Mouse (Mus musculus): ENCODE results near the gene Cog5. TPM values are rescaled to one million over a fixed set of nuclear protein-coding genes. Genes with fewer than 3 reads are reported as not detected.

Cog5 gene
- polyA plus RNA-seq, 1 experiment from 2014 or later = 24.6 TPM

DNA sequence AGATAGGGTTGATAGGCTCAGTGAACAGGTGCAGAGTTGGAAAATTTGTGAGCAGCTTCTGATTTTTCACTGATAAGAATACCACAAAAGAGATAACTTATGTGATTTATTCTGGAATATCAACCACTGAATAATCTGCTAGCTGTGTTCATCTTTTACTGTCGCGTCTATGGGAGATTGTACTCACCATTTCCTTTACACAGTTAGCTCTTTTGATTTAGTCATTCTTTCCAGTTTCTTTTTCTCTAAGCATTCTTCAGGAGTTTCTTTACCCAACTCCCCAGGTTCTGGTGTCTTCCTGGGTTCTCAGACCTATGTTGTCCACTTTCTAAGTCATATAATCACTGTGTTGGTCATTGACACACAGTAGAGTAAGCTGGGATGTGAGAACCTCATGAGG is 2.2 kb downstream of the Cog5 start:
- Histone ChIP-seq H3K36me3 (peaks cover 3% of the 10 kb centered on the region; the same call in 1 of the 2 replicates), H3K9me3 (replicated peaks) (no peaks in the 10 kb centered on the region), H3K27me3 (ENCODE audit: low read depth, poor library complexity, severe bottlenecking) (no peaks in the 10 kb centered on the region), H3K4me3 (no peak overlapping the region), H3K27ac (replicated peaks) (no peak overlapping the region), H3K4me1 (peaks cover 15% of the 10 kb centered on the region)
- WGBS = 84% methylated on average over 2 of the region's 2 CpGs
- no peak for DNase-seq (ENCODE audit: low spot score)

DNA sequence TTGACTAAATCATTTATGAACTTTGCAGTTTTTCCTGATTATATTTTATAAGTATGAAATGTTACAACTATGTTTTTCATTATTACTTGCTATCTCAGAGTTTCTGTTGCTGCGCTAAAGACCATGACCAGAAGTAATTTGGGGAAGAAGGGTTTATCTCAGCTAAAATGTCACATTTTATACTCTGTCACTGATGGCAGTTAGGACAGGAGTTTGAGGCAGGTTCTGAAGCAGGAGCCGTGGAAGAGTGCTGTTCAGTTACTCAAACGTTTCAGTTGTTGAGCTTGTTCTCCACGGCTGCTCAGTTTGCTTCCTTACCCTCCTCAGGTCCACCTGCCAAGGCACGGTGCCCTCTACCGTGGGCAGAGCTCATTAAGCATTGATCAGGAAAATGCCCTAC is 11.3 kb downstream of the Cog5 start:
- no peaks in the 10 kb centered on the region for H3K4me1 ChIP-seq
- no peak overlapping the region for H3K27ac ChIP-seq (replicated peaks)
- H3K9me3 ChIP-seq (replicated peaks) = no peaks in the 10 kb centered on the region
- 75% methylated on average over 6 of the region's 6 CpGs for WGBS
- H3K4me3 ChIP-seq = no peak overlapping the region
- no peaks in the 10 kb centered on the region for H3K27me3 ChIP-seq (ENCODE audit: low read depth, poor library complexity, severe bottlenecking)
- peaks cover 60% of the 10 kb centered on the region for H3K36me3 ChIP-seq
- DNase-seq (ENCODE audit: low spot score) = no peak

DNA sequence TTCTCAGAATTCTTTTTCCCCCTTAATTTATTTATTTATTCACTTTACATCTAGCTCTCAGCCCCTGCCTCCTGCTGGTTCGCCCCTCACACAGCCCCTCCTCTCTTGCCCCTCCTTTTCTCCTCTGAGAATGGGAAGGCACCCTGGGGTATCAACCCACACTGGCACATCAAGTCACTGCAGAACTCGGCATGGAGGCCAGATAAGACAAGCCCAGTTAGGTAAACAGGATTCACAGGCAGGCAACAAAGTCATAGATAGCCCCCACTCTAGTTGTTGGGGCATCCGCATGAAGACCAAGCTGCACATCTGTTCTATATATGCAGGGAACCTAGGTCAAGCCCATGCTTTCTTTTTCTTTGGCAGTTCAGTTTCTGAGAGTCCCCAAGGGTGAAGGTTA is 12.5 kb downstream of the Cog5 start:
- no peaks in the 10 kb centered on the region for H3K4me1 ChIP-seq
- no peaks in the 10 kb centered on the region for H3K9me3 ChIP-seq (replicated peaks)
- no peak for DNase-seq (ENCODE audit: low spot score)
- no peak overlapping the region for H3K27ac ChIP-seq (replicated peaks)
- peaks cover 67% of the 10 kb centered on the region for H3K36me3 ChIP-seq
- H3K4me3 ChIP-seq = no peak overlapping the region
- no peaks in the 10 kb centered on the region for H3K27me3 ChIP-seq (ENCODE audit: low read depth, poor library complexity, severe bottlenecking)
- 55% methylated on average over 3 of the region's 3 CpGs for WGBS

GRCm38 (mm10) chr12:31686679-31687078 is 32.0 kb downstream of the Cog5 start:
- no peak overlapping the region for H3K4me3 ChIP-seq
- no peaks in the 10 kb centered on the region for H3K27me3 ChIP-seq (ENCODE audit: low read depth, poor library complexity, severe bottlenecking)
- no peaks in the 10 kb centered on the region for H3K4me1 ChIP-seq
- no peaks in the 10 kb centered on the region for H3K36me3 ChIP-seq
- no peak for DNase-seq (ENCODE audit: low spot score)
- WGBS = 91% methylated on average over 3 of the region's 3 CpGs
- H3K27ac ChIP-seq (replicated peaks) = no peak overlapping the region
- no peaks in the 10 kb centered on the region for H3K9me3 ChIP-seq (replicated peaks)

GRCm38 (mm10) chr12:31693278-31693677 is 38.6 kb downstream of the Cog5 start:
- Histone ChIP-seq H3K4me3 (no peak overlapping the region), H3K27me3 (ENCODE audit: low read depth, poor library complexity, severe bottlenecking) (no peaks in the 10 kb centered on the region), H3K27ac (replicated peaks) (no peak overlapping the region), H3K36me3 (peaks cover 18% of the 10 kb centered on the region), H3K4me1 (no peaks in the 10 kb centered on the region), H3K9me3 (replicated peaks) (peaks cover 9% of the 10 kb centered on the region; the same call in 1 of the 2 replicates)
- 100% methylated on average over 1 of the region's 1 CpGs for WGBS
- no peak for DNase-seq (ENCODE audit: low spot score)

GRCm38 (mm10) chr12:31700623-31701347 is 46.1 kb downstream of the Cog5 start:
- H3K4me1 ChIP-seq = no peaks in the 10 kb centered on the region
- peaks cover 19% of the 10 kb centered on the region for H3K36me3 ChIP-seq
- no peak overlapping the region for H3K27ac ChIP-seq (replicated peaks)
- peaks cover 9% of the 10 kb centered on the region; the same call in 1 of the 2 replicates for H3K9me3 ChIP-seq (replicated peaks)
- H3K4me3 ChIP-seq = no peak overlapping the region
- WGBS = 69% methylated on average over 5 of the region's 5 CpGs
- no peaks in the 10 kb centered on the region for H3K27me3 ChIP-seq (ENCODE audit: low read depth, poor library complexity, severe bottlenecking)
- no peak for DNase-seq (ENCODE audit: low spot score)

DNA sequence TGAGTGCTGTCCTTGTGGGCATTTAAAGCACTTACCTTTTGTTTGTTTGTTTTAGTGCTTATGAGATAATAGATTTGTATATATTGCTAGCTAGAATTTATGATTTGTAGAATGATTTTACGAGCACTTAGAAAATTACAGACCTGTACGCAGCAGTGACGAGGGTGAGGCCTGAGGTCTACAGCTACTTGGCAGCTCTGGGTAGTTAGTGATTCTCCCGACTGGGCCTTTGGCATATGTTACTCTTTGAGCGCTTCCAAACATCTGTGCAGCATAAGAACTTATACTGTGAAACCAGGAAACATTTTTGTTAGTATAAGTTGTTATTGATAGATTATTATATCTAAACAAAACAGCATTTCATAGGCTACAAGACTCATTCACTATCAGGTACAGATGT is 46.7 kb downstream of the Cog5 start:
- no peak overlapping the region for H3K27ac ChIP-seq (replicated peaks)
- peaks cover 9% of the 10 kb centered on the region; the same call in 1 of the 2 replicates for H3K9me3 ChIP-seq (replicated peaks)
- peaks cover 19% of the 10 kb centered on the region for H3K36me3 ChIP-seq
- H3K4me1 ChIP-seq = no peaks in the 10 kb centered on the region
- H3K4me3 ChIP-seq = no peak overlapping the region
- 89% methylated on average over 5 of the region's 5 CpGs for WGBS
- no peaks in the 10 kb centered on the region for H3K27me3 ChIP-seq (ENCODE audit: low read depth, poor library complexity, severe bottlenecking)
- no peak for DNase-seq (ENCODE audit: low spot score)

DNA sequence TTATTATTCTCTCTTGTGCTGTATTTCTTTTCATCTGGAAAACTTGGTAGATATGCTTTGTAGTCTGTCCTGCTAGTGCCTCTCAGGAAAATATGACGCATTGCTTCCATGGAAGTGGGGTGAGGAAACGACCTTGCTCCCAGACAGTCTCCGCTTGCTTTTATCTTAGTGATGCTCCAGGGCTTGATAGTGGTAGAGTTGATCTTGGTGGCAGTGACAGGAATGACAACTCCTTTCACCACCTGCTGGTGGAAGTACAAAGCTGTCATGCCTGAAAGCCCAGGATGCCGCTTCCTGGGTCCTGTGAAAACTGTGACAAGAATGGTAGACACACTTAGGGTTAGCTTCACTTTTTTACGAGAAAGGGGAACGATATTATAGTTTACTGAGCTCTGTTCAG is 49.2 kb downstream of the Cog5 start:
- no peak overlapping the region for H3K27ac ChIP-seq (replicated peaks)
- no peak overlapping the region for H3K4me3 ChIP-seq
- 80% methylated on average over 6 of the region's 6 CpGs for whole genome bisulfite sequencing
- DNase-seq (ENCODE audit: low spot score) = no peak
- H3K27me3 ChIP-seq (ENCODE audit: low read depth, poor library complexity, severe bottlenecking) = no peaks in the 10 kb centered on the region
- no peaks in the 10 kb centered on the region for H3K36me3 ChIP-seq
- H3K9me3 ChIP-seq (replicated peaks) = no peaks in the 10 kb centered on the region
- H3K4me1 ChIP-seq = no peaks in the 10 kb centered on the region

DNA sequence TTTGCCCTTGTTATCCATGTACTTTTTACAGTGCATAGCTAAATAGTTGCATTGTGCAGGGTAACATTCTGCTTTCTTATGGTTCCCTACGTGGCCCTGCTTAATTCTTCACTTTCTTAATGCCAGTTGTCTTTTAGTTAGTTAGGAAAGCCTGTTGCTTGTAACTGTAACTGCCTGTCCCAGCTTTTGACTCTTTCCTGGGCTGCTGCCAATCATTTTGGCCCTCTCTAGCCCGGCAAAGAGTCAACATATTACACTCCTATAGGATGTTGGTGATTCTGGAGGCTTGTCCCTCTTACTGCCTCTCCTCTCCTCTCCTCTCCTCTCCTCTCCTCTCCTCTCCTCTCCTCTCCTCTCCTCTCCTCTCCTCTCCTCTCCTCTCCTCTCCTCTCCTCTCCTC is 51.5 kb downstream of the Cog5 start:
- H3K36me3 ChIP-seq = no peaks in the 10 kb centered on the region
- no peaks in the 10 kb centered on the region for H3K4me1 ChIP-seq
- no peak overlapping the region for H3K27ac ChIP-seq (replicated peaks)
- no peaks in the 10 kb centered on the region for H3K27me3 ChIP-seq (ENCODE audit: low read depth, poor library complexity, severe bottlenecking)
- no peak for DNase-seq (ENCODE audit: low spot score)
- 73% methylated on average over 2 of the region's 2 CpGs for WGBS
- H3K9me3 ChIP-seq (replicated peaks) = no peaks in the 10 kb centered on the region
- no peak overlapping the region for H3K4me3 ChIP-seq

- Histone ChIP-seq H3K36me3 (no peaks in the 10 kb centered on the region), H3K9me3 (replicated peaks) (no peaks in the 10 kb centered on the region), H3K27ac (replicated peaks) (no peak overlapping the region), H3K4me3 (no peak overlapping the region), H3K27me3 (ENCODE audit: low read depth, poor library complexity, severe bottlenecking) (no peaks in the 10 kb centered on the region), H3K4me1 (no peaks in the 10 kb centered on the region)
- WGBS = 74% methylated on average over 1 of the region's 1 CpGs
- no peak for DNase-seq (ENCODE audit: low spot score)
Observed at GRCm38 (mm10) chr12:31707531-31707930, 52.9 kb downstream of the Cog5 start.

DNA sequence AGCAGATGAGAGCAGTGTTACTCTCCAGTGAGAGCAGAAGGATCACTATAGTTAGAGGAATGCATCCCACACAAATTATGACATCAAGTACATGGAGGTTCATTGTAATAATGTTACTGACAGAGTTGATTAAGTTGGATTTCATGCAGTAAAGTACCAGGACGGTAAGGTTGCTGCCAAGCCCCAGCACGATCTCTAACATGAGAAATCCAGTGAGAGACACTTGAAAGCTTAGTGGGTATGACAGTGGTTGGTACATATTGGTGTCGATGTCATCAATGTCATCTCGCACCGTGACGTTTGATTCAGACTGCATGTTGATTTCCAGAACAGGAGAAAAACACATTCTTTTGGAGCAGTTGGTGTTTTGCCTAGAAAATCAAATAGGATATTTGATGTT is 55.0 kb downstream of the Cog5 start:
- DNase-seq (ENCODE audit: low spot score) = no peak
- Histone ChIP-seq H3K27me3 (ENCODE audit: low read depth, poor library complexity, severe bottlenecking) (no peaks in the 10 kb centered on the region), H3K27ac (replicated peaks) (no peak overlapping the region), H3K36me3 (no peaks in the 10 kb centered on the region), H3K4me1 (peaks cover 2% of the 10 kb centered on the region; the same call in 1 of the 2 replicates), H3K9me3 (replicated peaks) (no peaks in the 10 kb centered on the region), H3K4me3 (no peak overlapping the region)
- 95% methylated on average over 6 of the region's 6 CpGs for WGBS

DNA sequence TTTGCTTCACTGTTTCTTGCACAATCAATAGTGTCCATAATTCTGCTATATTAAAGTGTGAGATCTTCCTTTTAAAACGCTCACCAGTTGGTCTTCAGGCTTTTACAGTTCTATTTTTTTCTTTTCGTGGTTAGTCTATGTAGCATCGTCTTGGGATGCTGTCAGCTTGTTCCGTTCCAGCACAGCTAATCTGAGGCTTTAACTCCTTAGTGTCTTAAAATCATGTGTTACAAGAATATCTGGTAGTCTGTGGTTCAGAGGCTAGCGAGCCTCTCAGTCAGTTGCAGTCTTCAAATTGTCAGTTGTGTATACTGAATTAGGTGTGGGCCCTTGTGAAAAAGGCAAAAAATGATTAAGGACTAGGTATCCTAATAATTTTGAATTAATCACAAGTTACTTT is 57.6 kb downstream of the Cog5 start:
- DNase-seq (ENCODE audit: low spot score) = no peak
- no peaks in the 10 kb centered on the region for H3K36me3 ChIP-seq
- WGBS = 71% methylated on average over 5 of the region's 5 CpGs

DNA sequence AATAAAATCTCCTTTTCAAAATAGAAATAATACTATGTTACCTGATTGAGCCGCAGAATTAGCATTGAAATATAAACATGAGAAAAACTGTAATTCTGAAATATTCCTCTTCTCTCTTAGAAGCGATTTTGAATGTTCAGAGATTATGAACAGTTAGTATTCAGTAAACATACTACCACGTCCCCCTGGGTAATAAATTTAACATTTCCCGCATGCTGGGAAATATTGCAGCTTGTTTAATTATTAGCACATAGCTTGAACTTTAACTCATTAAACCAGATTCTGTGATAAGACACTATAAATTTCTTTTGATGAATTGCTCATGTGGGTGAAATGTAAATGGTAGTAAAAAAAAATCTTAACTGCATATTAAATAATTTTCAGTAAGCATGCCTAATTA is 58.1 kb downstream of the Cog5 start:
- Histone ChIP-seq H3K4me3 (peak overlapping the region; percentile 14; the same call in 1 of the 2 replicates), H3K27me3 (ENCODE audit: low read depth, poor library complexity, severe bottlenecking) (no peaks in the 10 kb centered on the region), H3K36me3 (no peaks in the 10 kb centered on the region), H3K27ac (replicated peaks) (no peak overlapping the region), H3K4me1 (peaks cover 2% of the 10 kb centered on the region; the same call in 1 of the 2 replicates), H3K9me3 (replicated peaks) (no peaks in the 10 kb centered on the region)
- DNase-seq (ENCODE audit: low spot score) = no peak
- WGBS = 92% methylated on average over 4 of the region's 4 CpGs

More for the DNA sequence above, 57.6 kb downstream of the Cog5 start:
- no peaks in the 10 kb centered on the region for H3K9me3 ChIP-seq (replicated peaks)
- no peaks in the 10 kb centered on the region for H3K27me3 ChIP-seq (ENCODE audit: low read depth, poor library complexity, severe bottlenecking)
- no peak overlapping the region for H3K27ac ChIP-seq (replicated peaks)
- H3K4me1 ChIP-seq = peaks cover 2% of the 10 kb centered on the region; the same call in 1 of the 2 replicates
- peak overlapping the region; percentile 7; the same call in 1 of the 2 replicates for H3K4me3 ChIP-seq
